Mouse (Mus musculus) embryonic facial prominence, embryonic 10.5 days (tissue): ENCODE results near the gene Bcl2. TPM values are rescaled to one million over a fixed set of nuclear protein-coding genes. Genes with fewer than 3 reads are reported as not detected.
A peak's percentile ranks its signal among the peaks of the same experiment; 100 is the strongest.
"Not testable (repeated sequence)": the region's sequence is repeated elsewhere in the genome, so short reads cannot be mapped to it uniquely, and the experiment has no call there.

Experiments
- DNase-seq: peaks from one replicate; pipeline ENCODE4 v3.0.0-alpha.2; 2017; ENCODE audit warnings: low spot score
- H3K27ac ChIP-seq: fragments of 300-500 bp; sonication (generic); replicated peaks from 2 replicates; pipeline ENCODE4 v1.5.1; 2016; ENCODE audit warnings: mild to moderate bottlenecking
- H3K27me3 ChIP-seq: fragments of 300-500 bp; sonication (generic); replicated peaks from 2 replicates; pipeline ENCODE4 v1.6.1; 2016; ENCODE audit warnings: low read depth, mild to moderate bottlenecking; ENCODE audit not compliant: poor library complexity, severe bottlenecking
- H3K36me3 ChIP-seq: fragments of 300-500 bp; sonication (generic); replicated peaks from 2 replicates; pipeline ENCODE4 v1.6.1; 2016; ENCODE audit warnings: mild to moderate bottlenecking, moderate library complexity
- H3K4me1 ChIP-seq: fragments of 300-500 bp; sonication (generic); 2 replicates; pipeline ENCODE4 v1.6.1; 2016
- H3K4me3 ChIP-seq: fragments of 300-500 bp; sonication (generic); 2 replicates; pipeline ENCODE4 v1.5.1; 2016; ENCODE audit warnings: mild to moderate bottlenecking, moderate library complexity
- H3K9me3 ChIP-seq: fragments of 300-500 bp; sonication (generic); 2 replicates; pipeline ENCODE4 v1.6.1; 2016; ENCODE audit warnings: mild to moderate bottlenecking
- WGBS: fragments of 180-500 bp; shearing (Covaris S2); methylation state at CpG from one replicate; pipeline ENCODE4 v1.1.7; 2016; 5-methylcytosine and 5-hydroxymethylcytosine counted together
- polyA plus RNA-seq: library from polyadenylated mRNA; unstranded; fragments of >200 nt; fragmentation: Nextera tagmentation; extraction: Ambion mirVana; gene quantifications from 2 replicates; pipeline ENCODE4 v1.2.1, GENCODE M21; 2016

The Bcl2 gene
- polyA plus RNA-seq, 1 experiment from 2014 or later = 10.8 TPM

- WGBS = 87% methylated on average over 3 of the region's 3 CpGs
- H3K27me3 ChIP-seq = no peaks in the 10 kb centered on the region
- H3K36me3 ChIP-seq = peaks cover 47% of the 10 kb centered on the region
- no peaks in the 10 kb centered on the region for H3K9me3 ChIP-seq
- peak; percentile 20 for DNase-seq
- no peaks in the 10 kb centered on the region for H3K4me1 ChIP-seq
- no peak overlapping the region for H3K27ac ChIP-seq
- H3K4me3 ChIP-seq = no peak overlapping the region
Observed at GRCm38 (mm10) chr1:106738092-106738491, 24.0 kb upstream of the Bcl2 start.

GRCm38 (mm10) chr1:106736211-106736610 lies 22.1 kb upstream of the Bcl2 start:
- H3K27ac ChIP-seq = no peak overlapping the region
- H3K9me3 ChIP-seq = no peaks in the 10 kb centered on the region
- WGBS = 94% methylated on average over 8 of the region's 8 CpGs
- no peaks in the 10 kb centered on the region for H3K27me3 ChIP-seq
- H3K4me1 ChIP-seq = no peaks in the 10 kb centered on the region
- DNase-seq = no peak
- peaks cover 44% of the 10 kb centered on the region for H3K36me3 ChIP-seq
- H3K4me3 ChIP-seq = no peak overlapping the region

- H3K36me3 ChIP-seq = peaks cover 39% of the 10 kb centered on the region
- no peak overlapping the region for H3K4me3 ChIP-seq
- 61% methylated on average over 2 of the region's 2 CpGs for WGBS
- no peaks in the 10 kb centered on the region for H3K9me3 ChIP-seq
- DNase-seq = peak; percentile 56
- H3K4me1 ChIP-seq = no peaks in the 10 kb centered on the region
- no peaks in the 10 kb centered on the region for H3K27me3 ChIP-seq
- H3K27ac ChIP-seq = no peak overlapping the region
Observed at GRCm38 (mm10) chr1:106735586-106735985, 21.5 kb upstream of the Bcl2 start.

DNA sequence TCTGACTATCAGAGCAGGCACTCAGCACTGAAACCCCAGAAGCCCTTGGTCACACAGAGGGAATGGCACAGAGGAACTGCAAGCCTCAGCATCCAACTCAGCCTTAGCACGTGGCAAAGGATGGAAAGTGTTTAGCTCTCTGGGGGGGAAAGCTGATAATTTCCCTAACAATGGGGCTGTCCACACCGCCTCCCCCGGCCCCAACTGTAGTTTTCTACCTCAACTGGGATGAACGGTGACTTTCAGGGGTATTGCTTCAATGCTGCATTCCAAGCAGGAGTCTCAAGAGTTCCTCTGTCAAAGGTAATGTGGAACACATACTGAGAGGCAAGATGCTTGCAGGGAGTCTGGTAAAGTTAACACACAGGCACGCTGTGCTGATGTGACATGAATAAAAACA lies 8.0 kb upstream of the Bcl2 start:
- Histone ChIP-seq H3K27ac (no peak overlapping the region), H3K36me3 (peaks cover 6% of the 10 kb centered on the region; the same call in 1 of the 2 replicates), H3K4me3 (no peak overlapping the region), H3K9me3 (no peaks in the 10 kb centered on the region), H3K4me1 (no peaks in the 10 kb centered on the region), H3K27me3 (no peaks in the 10 kb centered on the region)
- no peak for DNase-seq
- 28% methylated on average over 5 of the region's 5 CpGs for WGBS

GRCm38 (mm10) chr1:106717736-106718135 lies 3.7 kb upstream of the Bcl2 start:
- H3K4me1 ChIP-seq, H3K36me3 ChIP-seq, H3K27me3 ChIP-seq, H3K9me3 ChIP-seq, DNase-seq, H3K27ac ChIP-seq, H3K4me3 ChIP-seq: not testable (repeated sequence)
- 78% methylated on average over 7 of the region's 7 CpGs for WGBS

- Histone ChIP-seq H3K27ac (no peak overlapping the region; the same call in 1 of the 2 replicates), H3K36me3 (no peaks in the 10 kb centered on the region), H3K4me1 (peaks cover 15% of the 10 kb centered on the region), H3K9me3 (no peaks in the 10 kb centered on the region), H3K27me3 (peaks cover 6% of the 10 kb centered on the region), H3K4me3 (no peak overlapping the region)
- 34% methylated on average over 7 of the region's 7 CpGs for WGBS
- peak; percentile 72 for DNase-seq
Observed at GRCm38 (mm10) chr1:106717071-106717601, 3.1 kb upstream of the Bcl2 start.

DNA sequence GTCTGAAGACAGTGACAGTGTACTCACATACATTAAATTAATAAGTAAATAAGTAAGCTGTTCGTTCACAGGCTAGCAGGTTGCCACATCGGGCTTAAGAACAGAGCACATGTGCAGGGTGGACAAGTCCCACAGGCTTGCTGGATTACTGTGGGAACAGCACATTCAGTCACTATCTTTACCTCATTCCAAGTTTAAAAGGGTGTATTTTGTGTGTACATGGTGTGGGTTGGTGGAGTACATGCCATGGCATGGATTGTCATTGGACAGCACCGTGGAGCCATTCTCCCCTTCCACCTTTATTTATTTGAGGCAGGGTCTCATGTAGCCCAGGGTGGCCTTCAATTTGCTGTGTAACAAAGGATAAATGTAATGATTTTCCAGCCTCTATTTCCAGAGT lies 2.1 kb upstream of the Bcl2 start:
- Histone ChIP-seq H3K36me3 (no peaks in the 10 kb centered on the region), H3K27ac (no peak overlapping the region), H3K4me1 (peaks cover 25% of the 10 kb centered on the region), H3K27me3 (peaks cover 10% of the 10 kb centered on the region), H3K9me3 (no peaks in the 10 kb centered on the region), H3K4me3 (no peak overlapping the region)
- DNase-seq = no peak
- WGBS = 93% methylated on average over 3 of the region's 3 CpGs

DNA sequence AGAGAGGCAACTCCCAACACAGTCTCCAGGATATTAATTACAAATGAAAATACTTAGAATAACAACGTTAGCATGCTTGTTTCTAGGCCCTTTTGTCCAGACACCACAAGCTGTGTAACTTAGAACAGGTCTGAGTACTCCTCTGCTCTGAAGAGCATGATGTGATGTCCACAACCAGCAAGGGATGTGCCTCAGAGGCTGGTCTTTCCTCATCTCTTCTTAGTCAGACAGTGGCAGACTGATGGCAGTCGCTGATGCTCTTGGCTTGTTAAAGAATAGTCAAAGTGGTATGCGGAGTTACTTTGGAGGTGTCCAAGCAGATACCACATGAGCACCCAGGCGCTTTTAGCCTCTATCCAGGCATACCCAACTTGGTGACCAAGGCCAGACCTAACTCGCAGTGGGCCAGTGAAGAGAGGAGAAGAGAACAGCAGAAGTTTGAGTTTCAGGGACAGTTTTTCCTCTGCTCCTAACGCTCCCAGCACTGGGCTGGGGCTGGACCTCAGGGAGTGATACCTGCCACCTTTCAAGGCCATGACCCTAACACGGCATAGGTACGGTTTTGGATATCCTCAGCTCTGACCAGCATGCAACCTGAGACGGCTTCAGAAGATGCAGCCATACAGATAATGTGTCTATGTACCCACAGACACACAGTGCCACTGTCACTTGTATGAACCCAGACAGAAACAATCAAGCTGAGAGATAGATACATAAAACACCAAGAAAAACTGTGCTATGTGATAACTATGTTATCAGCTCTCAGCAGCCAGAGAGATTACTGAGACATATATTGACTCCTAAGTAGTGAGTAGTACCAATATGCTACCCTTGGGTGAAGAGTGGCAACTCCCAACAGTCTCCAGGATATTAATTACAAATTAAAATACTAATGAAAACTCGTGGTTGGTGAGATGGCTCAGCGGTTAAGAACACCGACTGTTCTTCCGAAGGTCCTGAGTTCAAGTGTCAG lies 1.3 kb upstream of the Bcl2 start:
- 83% methylated on average over 13 of the region's 13 CpGs for WGBS
- Histone ChIP-seq H3K27me3 (peaks cover 10% of the 10 kb centered on the region), H3K27ac (peak overlapping the region; percentile 97; the same call in 1 of the 2 replicates)

DNA sequence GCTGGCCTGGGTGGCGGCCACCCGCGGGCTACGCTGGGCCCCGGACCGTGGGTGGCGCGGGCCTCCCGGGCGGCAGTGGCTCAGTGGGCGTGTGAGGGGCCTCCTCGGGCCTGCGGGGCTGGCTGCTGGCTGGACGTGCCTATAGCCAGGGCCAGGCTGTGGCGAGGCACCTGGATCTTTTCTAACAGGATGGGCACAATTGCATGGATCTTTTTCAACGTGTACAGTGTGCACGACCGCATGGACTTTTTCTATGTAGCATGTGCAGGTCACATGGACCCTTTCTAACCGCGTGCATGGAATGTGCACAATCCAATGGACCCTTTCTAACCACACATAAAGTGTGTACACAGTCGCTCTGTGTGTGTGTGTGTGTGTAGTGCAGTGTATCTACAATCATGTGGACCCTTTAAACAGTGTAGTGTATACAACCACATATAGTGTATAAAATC lies 482 bp upstream of the Bcl2 start:
- no peaks in the 10 kb centered on the region for H3K9me3 ChIP-seq

More for the DNA sequence above, 1.3 kb upstream of the Bcl2 start:
- H3K4me1 ChIP-seq = peaks cover 25% of the 10 kb centered on the region
- H3K36me3 ChIP-seq = no peaks in the 10 kb centered on the region
- H3K4me3 ChIP-seq = peak overlapping the region; percentile 80; the same call in 1 of the 2 replicates
- no peak for DNase-seq
- H3K9me3 ChIP-seq = no peaks in the 10 kb centered on the region

DNA sequence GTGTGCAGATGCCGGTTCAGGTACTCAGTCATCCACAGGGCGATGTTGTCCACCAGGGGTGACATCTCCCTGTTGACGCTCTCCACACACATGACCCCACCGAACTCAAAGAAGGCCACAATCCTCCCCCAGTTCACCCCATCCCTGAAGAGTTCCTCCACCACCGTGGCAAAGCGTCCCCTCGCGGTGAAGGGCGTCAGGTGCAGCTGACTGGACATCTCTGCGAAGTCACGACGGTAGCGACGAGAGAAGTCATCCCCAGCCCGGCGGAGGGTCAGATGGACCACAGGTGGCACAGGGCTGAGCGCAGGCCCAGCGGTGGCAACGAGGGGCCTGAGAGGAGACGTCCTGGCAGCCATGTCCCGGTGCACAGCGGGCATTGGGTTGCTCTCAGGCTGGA lies 1.7 kb downstream of the Bcl2 start:
- H3K27me3 ChIP-seq = peaks cover 10% of the 10 kb centered on the region
- 10% methylated on average over 22 of the region's 22 CpGs for WGBS
- H3K4me1 ChIP-seq = peaks cover 25% of the 10 kb centered on the region
- H3K27ac ChIP-seq = no peak overlapping the region
- H3K9me3 ChIP-seq = no peaks in the 10 kb centered on the region
- DNase-seq = peak; percentile 57
- H3K36me3 ChIP-seq = no peaks in the 10 kb centered on the region
- peak overlapping the region; percentile 80 for H3K4me3 ChIP-seq

More for the DNA sequence above, 482 bp upstream of the Bcl2 start:
- peak overlapping the region; percentile 97 for H3K27ac ChIP-seq
- no peak for DNase-seq
- WGBS = 6% methylated on average over 21 of the region's 21 CpGs
- peaks cover 10% of the 10 kb centered on the region for H3K27me3 ChIP-seq
- H3K4me3 ChIP-seq = peak overlapping the region; percentile 80
- H3K4me1 ChIP-seq = peaks cover 25% of the 10 kb centered on the region
- H3K36me3 ChIP-seq = no peaks in the 10 kb centered on the region

DNA sequence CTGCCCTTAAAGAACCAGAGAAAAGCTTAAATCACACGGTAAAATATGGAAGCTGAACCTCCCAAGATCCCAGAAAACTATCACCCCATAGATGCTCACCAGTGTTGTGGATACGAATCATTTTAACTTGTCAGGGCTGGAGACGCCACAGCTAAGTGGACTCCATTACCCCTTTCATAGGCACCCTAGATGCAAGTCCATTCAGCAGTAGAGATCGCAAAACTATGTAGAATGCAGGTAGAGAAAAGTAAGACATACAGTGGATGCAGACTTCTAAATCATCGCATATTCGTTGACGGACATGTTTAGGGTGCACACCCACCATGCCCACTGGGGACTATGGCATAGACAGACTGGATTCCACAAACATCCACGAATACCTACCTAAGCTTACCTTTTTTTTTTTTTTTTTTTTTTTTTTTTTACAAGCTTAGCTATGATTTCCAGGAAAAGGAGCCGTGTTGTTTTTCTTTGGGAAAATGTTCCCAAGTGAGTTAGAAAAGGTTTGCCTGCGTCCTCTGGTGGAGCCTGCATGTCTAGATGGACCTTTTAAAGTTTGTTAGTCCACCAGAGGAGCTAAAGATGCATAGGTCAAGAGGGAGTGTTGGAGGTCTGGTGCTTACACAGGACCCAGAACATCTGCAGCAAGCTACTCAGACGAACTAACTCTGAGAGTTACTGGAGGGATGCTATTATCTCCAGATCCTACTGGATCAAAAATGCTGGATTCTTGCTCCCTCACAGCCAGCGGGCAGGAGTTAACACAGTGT lies 2.5 kb downstream of the Bcl2 start:
- no peak for DNase-seq
- no peaks in the 10 kb centered on the region for H3K36me3 ChIP-seq
- H3K4me3 ChIP-seq = peak overlapping the region; percentile 80
- 79% methylated on average over 12 of the region's 12 CpGs for WGBS
- H3K27me3 ChIP-seq = peaks cover 10% of the 10 kb centered on the region
- H3K27ac ChIP-seq = no peak overlapping the region
- H3K4me1 ChIP-seq = peaks cover 25% of the 10 kb centered on the region
- no peaks in the 10 kb centered on the region for H3K9me3 ChIP-seq

DNA sequence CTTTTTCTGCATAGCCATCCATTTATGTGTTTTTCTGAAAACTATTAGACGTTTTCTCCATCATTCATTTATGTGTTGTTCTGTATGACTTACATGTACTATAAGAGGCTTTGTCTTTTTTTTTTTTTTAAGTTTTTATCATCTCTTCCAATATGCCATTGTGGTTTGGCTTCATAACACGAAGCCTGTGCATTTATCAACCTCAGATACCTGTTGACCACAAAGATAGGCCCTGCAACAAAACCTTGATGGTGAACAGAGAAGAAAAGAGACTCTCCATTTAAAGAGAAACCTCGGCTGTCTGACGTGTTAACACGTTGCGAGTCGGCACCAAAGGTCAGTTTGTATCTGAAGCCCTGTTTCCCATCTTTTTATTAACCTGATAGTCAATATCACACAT lies 3.9 kb downstream of the Bcl2 start:
- DNase-seq = no peak
- Histone ChIP-seq H3K27me3 (peaks cover 10% of the 10 kb centered on the region), H3K27ac (no peak overlapping the region), H3K9me3 (no peaks in the 10 kb centered on the region), H3K4me1 (peaks cover 24% of the 10 kb centered on the region), H3K36me3 (no peaks in the 10 kb centered on the region), H3K4me3 (no peak overlapping the region)
- WGBS = 90% methylated on average over 7 of the region's 7 CpGs
